Mouse (Mus musculus): Measurements from ENCODE around the gene Trim33. TPM values are rescaled to one million over a fixed set of nuclear protein-coding genes. Genes with fewer than 3 reads are reported as not detected.

Gene Trim33
- polyA plus RNA-seq, 1 experiment from 2014 or later = 9.8 TPM

DNA sequence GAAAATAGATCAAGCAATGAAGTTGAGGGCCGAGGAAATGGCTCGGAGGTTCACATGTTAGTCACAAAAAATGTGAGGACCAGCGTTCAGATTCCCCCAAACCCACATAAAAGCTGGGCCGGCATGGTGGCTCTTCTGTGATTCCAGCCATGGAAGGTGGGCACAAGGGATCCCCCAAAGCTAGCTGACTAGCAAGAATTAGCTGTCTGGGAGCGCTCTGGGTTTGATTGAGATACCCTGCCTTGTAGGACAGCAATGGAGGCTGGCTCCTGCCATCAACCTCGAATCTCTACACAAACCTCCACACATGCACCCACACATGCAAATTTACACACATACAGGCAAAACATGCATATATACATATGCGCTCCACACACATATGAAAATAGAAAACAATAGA lies 105.4 kb downstream of the Trim33 start:
- Histone ChIP-seq H3K36me3 (no peaks in the 10 kb centered on the region), H3K27me3 (replicated peaks) (no peaks in the 10 kb centered on the region), H3K4me1 (peaks cover 9% of the 10 kb centered on the region; the same call in 1 of the 2 replicates), H3K27ac (replicated peaks) (no peak overlapping the region), H3K9me3 (peaks cover 5% of the 10 kb centered on the region; the same call in 1 of the 2 replicates), H3K4me2 (no peak overlapping the region), H3K9ac (no peak overlapping the region), H3K4me3 (no peak overlapping the region)
- no peak for ATAC-seq (ENCODE audit: extremely low read depth, insufficient number of reproducible peaks, low FRiP score, low TSS enrichment)
- 89% methylated on average over 7 of the region's 7 CpGs for whole genome bisulfite sequencing

- Histone ChIP-seq H3K27ac (replicated peaks) (no peak overlapping the region), H3K9me3 (peaks cover 5% of the 10 kb centered on the region; the same call in 1 of the 2 replicates), H3K9ac (no peak overlapping the region), H3K27me3 (replicated peaks) (no peaks in the 10 kb centered on the region), H3K4me3 (no peak overlapping the region), H3K4me1 (peaks cover 9% of the 10 kb centered on the region; the same call in 1 of the 2 replicates), H3K36me3 (no peaks in the 10 kb centered on the region), H3K4me2 (no peak overlapping the region)
- WGBS = 41% methylated on average over 5 of the region's 5 CpGs
- no peak for ATAC-seq (ENCODE audit: extremely low read depth, insufficient number of reproducible peaks, low FRiP score, low TSS enrichment)
Measured at GRCm38 (mm10) chr3:103384949-103385348, 105.9 kb downstream of the Trim33 start.

DNA sequence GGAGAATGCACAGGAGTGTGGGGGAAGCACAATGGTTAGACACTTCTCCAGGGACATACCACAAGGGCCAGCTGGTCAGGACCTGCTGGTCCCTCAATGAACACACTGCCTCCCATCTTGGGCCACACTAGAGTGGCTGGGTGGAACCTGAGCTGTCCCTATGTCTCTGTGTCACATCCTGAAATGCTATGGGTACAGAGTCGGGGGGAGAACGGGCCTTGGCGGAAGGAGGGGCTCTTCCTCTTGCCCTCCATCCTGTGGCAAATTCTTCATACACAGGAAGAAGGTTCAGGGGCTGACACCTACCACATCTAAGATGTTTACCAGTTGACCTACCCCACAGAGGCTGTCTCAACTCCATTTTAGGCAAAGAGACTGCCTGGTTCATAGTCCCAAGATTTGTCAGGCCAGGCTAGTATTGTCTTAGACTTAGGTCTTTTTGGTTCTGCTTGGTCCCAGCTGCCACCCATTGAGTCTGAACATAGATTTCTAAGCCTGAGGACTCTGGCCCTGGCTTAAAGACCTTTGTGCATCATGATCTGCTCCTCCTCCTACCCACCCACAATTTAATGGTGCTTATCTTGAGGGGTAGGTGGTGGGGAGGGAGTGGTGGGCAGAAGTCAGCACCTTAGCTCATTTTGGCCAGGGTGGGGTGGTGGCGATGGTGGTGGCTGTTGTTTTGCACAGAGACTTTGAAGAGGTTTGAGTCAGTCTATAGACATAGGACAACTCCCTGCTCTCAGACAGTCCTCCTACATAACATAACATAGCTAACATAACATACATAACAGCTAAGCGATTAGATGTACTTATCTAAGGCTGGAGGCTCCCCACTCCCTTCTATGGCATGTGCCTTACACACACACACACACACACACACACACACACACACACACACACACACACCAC lies 106.5 kb downstream of the Trim33 start:
- no peak for ATAC-seq (ENCODE audit: extremely low read depth, insufficient number of reproducible peaks, low FRiP score, low TSS enrichment)
- WGBS = 74% methylated on average over 5 of the region's 5 CpGs
- Histone ChIP-seq H3K9me3 (peaks cover 5% of the 10 kb centered on the region; the same call in 1 of the 2 replicates), H3K9ac (no peak overlapping the region), H3K36me3 (no peaks in the 10 kb centered on the region), H3K27me3 (replicated peaks) (no peaks in the 10 kb centered on the region), H3K27ac (replicated peaks) (no peak overlapping the region), H3K4me2 (no peak overlapping the region), H3K4me3 (no peak overlapping the region), H3K4me1 (peaks cover 9% of the 10 kb centered on the region; the same call in 1 of the 2 replicates)

GRCm38 (mm10) chr3:103386292-103387031 lies 107.4 kb downstream of the Trim33 start:
- H3K36me3 ChIP-seq = no peaks in the 10 kb centered on the region
- no peaks in the 10 kb centered on the region for H3K27me3 ChIP-seq (replicated peaks)
- H3K4me3 ChIP-seq = no peak overlapping the region
- no peak for ATAC-seq (ENCODE audit: extremely low read depth, insufficient number of reproducible peaks, low FRiP score, low TSS enrichment)
- H3K4me1 ChIP-seq = peaks cover 9% of the 10 kb centered on the region; the same call in 1 of the 2 replicates
- H3K4me2 ChIP-seq = no peak overlapping the region
- peaks cover 5% of the 10 kb centered on the region; the same call in 1 of the 2 replicates for H3K9me3 ChIP-seq
- H3K27ac ChIP-seq (replicated peaks) = no peak overlapping the region
- 88% methylated on average over 16 of the region's 16 CpGs for WGBS
- H3K9ac ChIP-seq = no peak overlapping the region

DNA sequence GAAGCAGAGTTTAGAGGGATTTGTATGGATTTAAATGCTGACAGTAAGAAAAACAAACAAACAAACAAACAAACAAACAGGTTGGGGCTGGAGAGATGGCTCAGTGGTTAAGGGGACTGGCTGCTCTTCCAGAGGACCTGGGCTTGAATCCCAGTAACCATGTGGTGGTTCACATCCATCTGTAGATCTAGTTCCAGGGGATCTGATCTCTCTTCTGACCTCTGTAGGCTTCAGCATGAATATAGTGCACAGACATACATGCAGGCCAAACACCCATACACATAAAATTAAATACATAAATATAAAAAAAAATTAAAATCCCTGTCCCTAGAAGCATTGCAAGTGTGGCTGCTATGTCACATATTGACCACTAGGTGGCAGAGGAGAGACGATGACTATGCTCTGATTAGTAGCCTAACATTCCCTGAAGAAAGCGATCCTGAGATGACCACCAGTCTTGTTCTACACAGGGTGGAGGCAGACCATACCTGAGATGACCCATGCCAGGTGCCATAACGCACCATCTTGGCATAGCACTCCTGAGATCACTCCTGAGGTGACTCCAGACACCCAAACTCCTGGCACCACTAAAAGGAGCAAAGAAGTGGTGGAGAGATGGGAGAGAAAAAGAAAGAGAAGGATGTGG lies 113.6 kb downstream of the Trim33 start:
- H3K27me3 ChIP-seq (replicated peaks) = no peaks in the 10 kb centered on the region
- no peak overlapping the region for H3K9ac ChIP-seq
- H3K4me3 ChIP-seq = no peak overlapping the region
- H3K4me2 ChIP-seq = no peak overlapping the region
- no peak overlapping the region for H3K27ac ChIP-seq (replicated peaks)
- H3K4me1 ChIP-seq = no peaks in the 10 kb centered on the region
- no peaks in the 10 kb centered on the region for H3K36me3 ChIP-seq
- ATAC-seq (ENCODE audit: extremely low read depth, insufficient number of reproducible peaks, low FRiP score, low TSS enrichment) = no peak
- H3K9me3 ChIP-seq = no peaks in the 10 kb centered on the region
- 7% methylated on average over 3 of the region's 3 CpGs for WGBS

DNA sequence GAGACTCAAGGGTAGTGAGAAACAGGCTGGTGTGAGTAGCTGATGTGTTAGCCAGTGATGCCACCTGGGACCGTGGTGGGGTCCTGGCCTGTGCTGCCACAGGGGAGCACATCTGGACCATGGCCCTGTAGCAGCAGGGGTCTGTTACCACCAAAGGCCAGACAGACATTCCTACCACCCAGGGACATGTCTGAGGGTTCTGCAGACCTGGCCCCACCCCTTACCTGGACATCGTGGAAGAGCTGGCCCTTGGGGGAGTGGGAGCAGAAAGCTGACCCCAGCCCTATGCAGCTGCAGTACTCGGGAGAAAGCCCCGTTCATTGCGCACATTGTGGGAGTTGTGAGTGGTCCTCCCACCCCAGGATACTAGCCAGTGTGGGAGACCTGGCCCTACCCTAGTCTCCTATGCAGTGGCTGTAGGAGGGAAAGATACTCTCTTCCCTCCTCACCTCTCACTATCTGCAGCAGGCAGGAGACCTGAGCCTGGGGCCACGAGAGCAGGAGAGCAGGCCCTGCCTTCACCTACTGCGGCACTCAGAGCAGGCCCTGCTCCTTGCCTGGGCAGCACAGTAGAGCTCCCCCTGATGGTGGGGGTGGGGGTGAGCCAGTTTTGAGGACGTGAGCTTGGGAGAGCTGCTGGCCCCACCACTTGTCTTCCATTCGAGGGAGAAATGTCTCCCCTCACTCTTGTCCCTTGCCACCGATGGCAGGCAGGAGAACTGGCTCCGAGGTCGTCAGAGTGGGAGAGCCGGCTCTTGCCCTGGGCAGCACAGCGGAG lies 114.4 kb downstream of the Trim33 start:
- H3K4me1 ChIP-seq = no peaks in the 10 kb centered on the region
- H3K4me3 ChIP-seq = no peak overlapping the region
- 77% methylated on average over 14 of the region's 14 CpGs for WGBS
- H3K9me3 ChIP-seq = no peaks in the 10 kb centered on the region
- no peak overlapping the region for H3K9ac ChIP-seq
- H3K4me2 ChIP-seq = no peak overlapping the region
- no peaks in the 10 kb centered on the region for H3K27me3 ChIP-seq (replicated peaks)
- no peak for ATAC-seq (ENCODE audit: extremely low read depth, insufficient number of reproducible peaks, low FRiP score, low TSS enrichment)
- H3K36me3 ChIP-seq = no peaks in the 10 kb centered on the region
- H3K27ac ChIP-seq (replicated peaks) = no peak overlapping the region

GRCm38 (mm10) chr3:103394121-103394520 lies 115.0 kb downstream of the Trim33 start:
- no peak overlapping the region for H3K27ac ChIP-seq (replicated peaks)
- no peaks in the 10 kb centered on the region for H3K36me3 ChIP-seq
- ATAC-seq (ENCODE audit: extremely low read depth, insufficient number of reproducible peaks, low FRiP score, low TSS enrichment) = no peak; the same call in 1 of the 2 replicates
- no peak overlapping the region for H3K9ac ChIP-seq
- H3K9me3 ChIP-seq = no peaks in the 10 kb centered on the region
- H3K4me3 ChIP-seq = no peak overlapping the region
- WGBS = 65% methylated on average over 2 of the region's 2 CpGs
- no peaks in the 10 kb centered on the region for H3K27me3 ChIP-seq (replicated peaks)
- H3K4me1 ChIP-seq = no peaks in the 10 kb centered on the region
- no peak overlapping the region for H3K4me2 ChIP-seq

GRCm38 (mm10) chr3:103397523-103397922 lies 118.4 kb downstream of the Trim33 start:
- Histone ChIP-seq H3K9ac (no peak overlapping the region), H3K4me1 (no peaks in the 10 kb centered on the region), H3K9me3 (no peaks in the 10 kb centered on the region), H3K36me3 (no peaks in the 10 kb centered on the region), H3K27me3 (replicated peaks) (no peaks in the 10 kb centered on the region), H3K4me2 (no peak overlapping the region), H3K27ac (replicated peaks) (no peak overlapping the region), H3K4me3 (no peak overlapping the region)
- 69% methylated on average over 3 of the region's 3 CpGs for WGBS
- ATAC-seq (ENCODE audit: extremely low read depth, insufficient number of reproducible peaks, low FRiP score, low TSS enrichment) = no peak

GRCm38 (mm10) chr3:103400807-103401206 lies 121.7 kb downstream of the Trim33 start:
- H3K4me3 ChIP-seq = no peak overlapping the region
- no peaks in the 10 kb centered on the region for H3K36me3 ChIP-seq
- no peak overlapping the region for H3K9ac ChIP-seq
- H3K27me3 ChIP-seq (replicated peaks) = no peaks in the 10 kb centered on the region
- H3K27ac ChIP-seq (replicated peaks) = no peak overlapping the region
- H3K9me3 ChIP-seq = no peaks in the 10 kb centered on the region
- H3K4me2 ChIP-seq = no peak overlapping the region
- H3K4me1 ChIP-seq = no peaks in the 10 kb centered on the region
- 80% methylated on average over 6 of the region's 6 CpGs for WGBS
- no peak for ATAC-seq (ENCODE audit: extremely low read depth, insufficient number of reproducible peaks, low FRiP score, low TSS enrichment)

- H3K4me1 ChIP-seq = peaks cover 5% of the 10 kb centered on the region; the same call in 1 of the 2 replicates
Measured at GRCm38 (mm10) chr3:103401342-103402098, 122.4 kb downstream of the Trim33 start.

More at GRCm38 (mm10) chr3:103401342-103402098, 122.4 kb downstream of the Trim33 start:
- ATAC-seq (ENCODE audit: extremely low read depth, insufficient number of reproducible peaks, low FRiP score, low TSS enrichment) = no peak
- Histone ChIP-seq H3K9ac (no peak overlapping the region), H3K27ac (replicated peaks) (no peak overlapping the region), H3K9me3 (no peaks in the 10 kb centered on the region), H3K4me3 (no peak overlapping the region), H3K36me3 (no peaks in the 10 kb centered on the region), H3K27me3 (replicated peaks) (no peaks in the 10 kb centered on the region), H3K4me2 (no peak overlapping the region)
- WGBS = 57% methylated on average over 17 of the region's 17 CpGs
